Mouse (Mus musculus) erythroblast, embryonic 14.5 days (primary cell): Measurements from ENCODE around the gene Gm42421. TPM values are rescaled to one million over a fixed set of nuclear protein-coding genes. Genes with fewer than 3 reads are reported as not detected.

Source experiments
- H3K27me3 ChIP-seq: 2 replicates; pipeline ENCODE4 v1.6.1; 2012; ENCODE audit warnings: inconsistent platforms; ENCODE audit not compliant: control insufficient read depth
- H3K36me3 ChIP-seq: 2 replicates; pipeline ENCODE4 v1.6.1; 2012; ENCODE audit warnings: mild to moderate bottlenecking, inconsistent platforms; ENCODE audit not compliant: control insufficient read depth
- H3K4me1 ChIP-seq: 2 replicates; pipeline ENCODE4 v1.6.1; 2012; ENCODE audit warnings: inconsistent platforms; ENCODE audit not compliant: control insufficient read depth
- H3K4me3 ChIP-seq: replicated peaks from 2 replicates; pipeline ENCODE3; 2012; ENCODE audit warnings: moderate library complexity, mild to moderate bottlenecking, inconsistent platforms
- H3K9me3 ChIP-seq: 2 replicates; pipeline ENCODE4 v1.6.1; 2012; ENCODE audit warnings: low read length, inconsistent platforms, mixed read lengths; ENCODE audit not compliant: control insufficient read depth
- GATA1 ChIP-seq: IDR thresholded peaks from 2 replicates; pipeline ENCODE4 v1.6.1; 2012; ENCODE audit warnings: low read length, inconsistent platforms, mixed read lengths
- TAL1 ChIP-seq: IDR thresholded peaks from 3 replicates; pipeline ENCODE4 v1.6.1; 2012; ENCODE audit warnings: low read length, inconsistent platforms, mixed read lengths
- polyA plus RNA-seq: library from polyadenylated mRNA; stranded (reverse); fragments of >175 nt; gene quantifications from 2 replicates; pipeline ENCODE4 v1.2.3, GENCODE M21; 2012

Gene Gm42421
- polyA plus RNA-seq, 1 experiment, result not detected

DNA sequence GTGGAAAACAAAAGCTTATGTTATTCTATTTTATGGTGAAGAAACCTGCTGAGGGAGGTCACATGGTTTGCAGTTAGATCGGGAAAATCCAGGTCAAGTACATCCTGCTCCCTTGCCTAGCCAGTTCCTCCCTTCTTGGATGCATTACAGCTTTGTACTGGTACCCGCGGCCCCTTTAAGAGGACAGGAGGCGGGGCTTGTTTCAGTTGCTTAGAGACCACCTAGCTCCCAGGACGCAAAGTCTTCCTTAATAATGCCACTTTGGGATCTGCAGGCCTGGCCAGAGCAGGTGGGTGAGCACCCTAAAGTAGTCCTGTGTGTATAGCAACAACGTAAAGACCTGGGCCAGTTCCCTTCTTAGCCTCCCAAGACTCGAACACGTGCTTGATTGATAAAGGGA lies 4.9 kb downstream of the Gm42421 start, which contains the start of gene Rsph10b:
Gene Rsph10b (plus strand): TSS at position 205 of the 400 bp plus-strand sequence.
- peaks cover 56% of the 10 kb centered on the region for H3K36me3 ChIP-seq
- TF ChIP-seq GATA1 (no peak), TAL1 (no peak)
- H3K9me3 ChIP-seq, result no peaks in the 10 kb centered on the region
- no peak within 1 kb of the TSS for H3K4me3 ChIP-seq
- peaks cover 10% of the 10 kb centered on the region for H3K4me1 ChIP-seq
- H3K27me3 ChIP-seq, result no peaks in the 10 kb centered on the region

GRCm38 (mm10) chr5:143933414-143933813 lies 5.4 kb downstream of the Gm42421 start:
- peaks cover 10% of the 10 kb centered on the region for H3K4me1 ChIP-seq
- H3K27me3 ChIP-seq, result no peaks in the 10 kb centered on the region
- peaks cover 50% of the 10 kb centered on the region for H3K36me3 ChIP-seq
- no peaks in the 10 kb centered on the region for H3K9me3 ChIP-seq
- H3K4me3 ChIP-seq, result no peak overlapping the region
- no peak for TF ChIP-seq TAL1
- TF ChIP-seq GATA1, result no peak

- H3K4me1 ChIP-seq, result peaks cover 10% of the 10 kb centered on the region
- peaks cover 46% of the 10 kb centered on the region for H3K36me3 ChIP-seq
- no peak overlapping the region for H3K4me3 ChIP-seq
- H3K27me3 ChIP-seq, result no peaks in the 10 kb centered on the region
- TF ChIP-seq GATA1, result no peak
- TF ChIP-seq TAL1, result no peak
- H3K9me3 ChIP-seq, result no peaks in the 10 kb centered on the region
These were observed 5.9 kb downstream of the Gm42421 start for GRCm38 (mm10) chr5:143933875-143934274.

- H3K27me3 ChIP-seq, result no peaks in the 10 kb centered on the region; the same call in 1 of the 2 replicates
- peaks cover 13% of the 10 kb centered on the region for H3K4me1 ChIP-seq
- H3K9me3 ChIP-seq, result peaks cover 2% of the 10 kb centered on the region; the same call in 1 of the 2 replicates
- H3K4me3 ChIP-seq, result no peak overlapping the region
- H3K36me3 ChIP-seq, result peaks cover 24% of the 10 kb centered on the region
- TF ChIP-seq GATA1 (no peak), TAL1 (no peak)
These were observed 8.2 kb downstream of the Gm42421 start for GRCm38 (mm10) chr5:143936156-143936555.

DNA sequence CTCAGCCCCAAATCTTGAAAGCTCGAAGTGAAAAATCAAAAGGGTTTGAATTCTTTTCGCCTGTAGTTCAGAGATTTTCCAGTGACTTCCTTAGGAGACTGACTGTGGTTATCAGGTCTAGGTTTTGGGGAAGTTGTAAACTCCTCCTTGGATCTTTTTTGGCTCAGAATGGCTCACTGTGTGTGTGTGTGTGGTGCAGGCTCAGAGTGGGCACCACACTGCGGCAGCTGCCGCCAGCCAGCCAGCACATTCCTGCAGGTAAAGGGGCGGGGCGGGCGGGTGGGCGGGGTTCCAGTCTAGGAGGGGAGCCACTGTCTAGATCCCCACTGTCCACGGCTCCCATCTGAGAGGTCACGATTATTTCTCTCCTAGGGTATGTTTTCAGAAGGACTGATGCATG lies 13.6 kb downstream of the Gm42421 start:
- Histone ChIP-seq H3K27me3 (peaks cover 4% of the 10 kb centered on the region; the same call in 1 of the 2 replicates), H3K9me3 (peaks cover 2% of the 10 kb centered on the region; the same call in 1 of the 2 replicates), H3K36me3 (no peaks in the 10 kb centered on the region), H3K4me3 (no peak overlapping the region), H3K4me1 (peaks cover 8% of the 10 kb centered on the region)
- no peak for TF ChIP-seq TAL1

GRCm38 (mm10) chr5:143943231-143944125 lies 15.5 kb downstream of the Gm42421 start:
- Histone ChIP-seq H3K27me3 (peaks cover 4% of the 10 kb centered on the region; the same call in 1 of the 2 replicates), H3K4me1 (peaks cover 3% of the 10 kb centered on the region), H3K9me3 (peaks cover 2% of the 10 kb centered on the region; the same call in 1 of the 2 replicates), H3K4me3 (no peak overlapping the region), H3K36me3 (no peaks in the 10 kb centered on the region)
- TF ChIP-seq TAL1 (no peak), GATA1 (no peak)

- Histone ChIP-seq H3K36me3 (no peaks in the 10 kb centered on the region), H3K9me3 (no peaks in the 10 kb centered on the region), H3K4me3 (no peak overlapping the region), H3K27me3 (peaks cover 4% of the 10 kb centered on the region; the same call in 1 of the 2 replicates), H3K4me1 (no peaks in the 10 kb centered on the region)
- no peak for TF ChIP-seq GATA1
- no peak for TF ChIP-seq TAL1
These were observed 20.4 kb downstream of the Gm42421 start for GRCm38 (mm10) chr5:143948361-143948760.

- H3K9me3 ChIP-seq, result no peaks in the 10 kb centered on the region
- H3K27me3 ChIP-seq, result no peaks in the 10 kb centered on the region
- H3K4me3 ChIP-seq, result no peak overlapping the region
- no peaks in the 10 kb centered on the region for H3K36me3 ChIP-seq
- no peaks in the 10 kb centered on the region for H3K4me1 ChIP-seq
- TF ChIP-seq GATA1 (no peak), TAL1 (no peak)
These were observed 22.0 kb downstream of the Gm42421 start for GRCm38 (mm10) chr5:143950016-143950415.

DNA sequence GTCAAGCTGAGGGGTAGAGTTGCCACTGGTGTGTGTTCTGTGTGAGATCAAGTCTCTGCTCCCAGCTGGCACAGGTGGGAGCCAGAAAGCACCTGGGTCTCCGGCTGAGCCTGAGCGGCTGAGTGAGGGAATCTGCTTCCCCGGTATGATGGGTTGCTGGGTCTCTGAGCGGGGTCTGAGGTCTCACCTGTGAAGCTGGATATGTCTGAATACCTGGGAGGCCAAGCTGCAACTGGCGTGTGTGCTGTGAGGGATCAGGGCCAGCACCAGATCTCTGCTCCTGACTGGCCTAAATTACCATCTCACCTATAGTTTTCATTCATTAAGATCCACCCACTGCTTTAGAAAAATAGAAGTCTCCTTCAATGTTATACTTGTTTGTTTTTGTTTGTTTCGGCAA lies 29.1 kb downstream of the Gm42421 start:
- Histone ChIP-seq H3K36me3 (no peaks in the 10 kb centered on the region), H3K4me1 (no peaks in the 10 kb centered on the region), H3K27me3 (peaks cover 3% of the 10 kb centered on the region; the same call in 1 of the 2 replicates), H3K9me3 (peaks cover 6% of the 10 kb centered on the region), H3K4me3 (no peak overlapping the region)
- no peak for TF ChIP-seq GATA1
- TF ChIP-seq TAL1, result no peak
